Mouse (Mus musculus) gastrocnemius, postnatal 25 days (tissue): ENCODE results near the gene Fam169b. TPM values are rescaled to one million over a fixed set of nuclear protein-coding genes. Genes with fewer than 3 reads are reported as not detected.

Experiments
- DNase-seq: peaks from one replicate; pipeline ENCODE4 v3.0.0; 2022
- total RNA-seq, 2 experiments: library from RNA; stranded (reverse); gene quantifications; 1 replicate in 1 of 2; 2 replicates in 1 of 2; pipeline ENCODE4 v1.2.3; 2021

Fam169b gene
- total RNA-seq, 2 experiments from 2014 or later = 0.18 TPM; not detected in 1

DNA sequence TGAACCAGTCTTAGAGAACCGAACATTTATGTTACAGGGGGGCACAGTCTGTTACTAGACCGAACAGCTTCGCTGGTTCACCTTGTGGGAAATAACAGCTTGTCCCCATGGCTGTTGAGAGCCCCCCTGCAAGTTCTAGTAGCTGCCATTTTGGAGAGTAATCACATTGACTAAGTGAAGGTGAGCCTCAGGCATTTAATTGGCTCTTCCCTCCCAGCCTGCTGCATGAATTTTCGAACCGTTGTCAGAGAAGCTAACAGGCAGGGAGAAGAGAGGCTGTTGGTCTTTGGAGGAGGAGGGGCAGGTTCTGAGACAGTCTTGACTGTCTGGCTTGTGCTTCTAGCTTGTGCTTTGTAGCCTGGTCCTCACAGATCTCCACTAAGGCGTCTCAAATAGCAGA is 45.3 kb downstream of the Fam169b start:
- DNase-seq = no peak

DNA sequence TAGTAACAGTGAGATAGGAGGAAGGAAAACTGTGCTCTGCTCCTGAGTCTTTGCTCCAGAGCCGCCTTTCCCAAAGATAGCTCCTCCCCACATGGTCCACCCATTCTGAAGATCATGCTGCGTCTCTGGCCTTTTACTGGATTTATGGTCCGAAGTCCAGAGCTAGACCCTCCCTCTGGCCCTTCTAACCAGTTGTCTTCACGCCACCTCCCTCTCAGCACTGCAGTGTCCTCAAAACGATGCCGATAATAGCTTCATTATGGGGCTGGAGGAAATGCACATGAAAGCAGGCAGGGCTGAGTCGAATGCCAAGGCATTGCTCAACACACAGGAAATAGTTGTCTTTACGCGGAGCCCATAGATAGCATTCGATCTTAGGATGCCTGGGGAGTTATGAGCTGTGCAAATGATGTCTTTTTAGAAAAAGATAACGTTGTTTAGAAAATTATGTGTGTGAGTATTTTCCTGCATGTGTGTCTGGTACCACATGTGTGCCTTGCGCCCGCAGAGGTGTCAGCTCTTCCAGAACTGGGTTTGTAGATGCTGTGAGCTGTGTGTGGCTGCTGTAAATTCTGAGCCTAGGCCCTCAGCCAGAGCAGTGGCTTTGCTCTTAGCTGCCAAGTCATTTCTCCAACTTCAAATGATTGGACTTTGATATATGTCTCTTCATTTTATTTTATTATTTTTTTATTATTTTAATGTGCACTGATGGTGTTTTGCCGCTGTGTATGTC is 46.6 kb downstream of the Fam169b start:
- peak; percentile 43 for DNase-seq

DNA sequence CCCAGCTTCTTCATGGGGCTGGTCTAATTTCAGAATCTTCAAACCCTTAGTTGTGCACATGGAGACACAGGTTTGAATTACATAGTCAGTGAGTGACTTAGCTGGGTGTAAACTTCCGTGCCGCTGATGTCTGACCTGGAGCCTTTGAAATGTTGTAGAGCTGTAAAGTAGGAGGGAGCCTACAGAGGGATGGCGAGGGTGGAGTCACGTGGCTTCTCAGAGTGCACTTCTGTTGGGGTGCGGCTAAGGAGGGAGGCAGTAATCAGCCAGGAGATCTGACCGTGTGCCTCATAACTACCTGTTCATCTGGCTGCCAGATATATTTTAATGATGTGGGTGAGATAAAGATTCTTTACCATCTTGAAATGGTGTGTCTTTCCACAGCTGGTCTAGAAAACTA is 49.4 kb downstream of the Fam169b start:
- no peak for DNase-seq

DNA sequence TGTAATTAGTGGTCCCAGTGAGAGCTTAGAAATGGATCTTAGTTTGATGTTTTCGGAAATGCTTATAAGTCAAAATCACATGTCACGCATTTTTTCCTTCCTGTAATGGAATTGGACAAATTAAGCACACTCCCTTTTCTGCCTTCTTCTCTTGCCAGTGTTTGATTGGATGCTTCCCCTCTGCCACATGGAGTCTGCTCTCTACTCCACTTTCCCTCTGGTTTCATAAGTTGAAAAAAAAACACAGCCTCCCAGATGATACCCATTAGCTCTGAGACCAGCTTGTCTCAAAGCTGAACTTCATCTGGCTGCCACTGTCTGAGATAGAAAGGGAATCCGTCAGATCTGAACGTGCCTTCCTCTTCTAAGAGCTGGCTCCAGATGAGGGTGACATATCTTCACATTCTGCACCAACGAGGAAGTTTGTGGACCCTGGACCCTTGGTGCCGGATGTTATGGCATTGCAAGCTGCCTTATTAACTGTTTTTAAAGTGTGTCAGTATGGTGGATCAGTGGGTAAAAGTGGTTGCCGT is 52.6 kb downstream of the Fam169b start:
- no peak for DNase-seq

DNA sequence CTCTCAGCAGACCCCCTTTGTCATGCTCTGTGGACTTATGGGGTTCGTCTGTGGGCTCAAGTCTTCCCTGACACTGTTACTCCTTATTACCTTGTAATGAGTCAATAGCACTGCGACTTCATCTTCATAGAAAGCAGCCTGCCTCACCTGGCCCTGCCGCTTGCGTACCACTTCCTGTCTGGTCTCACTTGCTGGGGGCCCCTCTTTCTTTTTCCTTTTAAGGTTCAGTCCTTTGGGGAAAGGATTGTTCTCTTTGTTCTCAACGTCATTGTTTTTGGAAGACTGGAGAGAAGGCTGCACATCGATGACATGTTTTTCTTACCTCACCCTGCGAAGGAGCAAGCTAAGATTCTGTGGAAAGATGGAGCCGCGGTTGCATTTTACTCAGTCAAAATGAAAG is 55.4 kb downstream of the Fam169b start:
- DNase-seq = no peak

DNA sequence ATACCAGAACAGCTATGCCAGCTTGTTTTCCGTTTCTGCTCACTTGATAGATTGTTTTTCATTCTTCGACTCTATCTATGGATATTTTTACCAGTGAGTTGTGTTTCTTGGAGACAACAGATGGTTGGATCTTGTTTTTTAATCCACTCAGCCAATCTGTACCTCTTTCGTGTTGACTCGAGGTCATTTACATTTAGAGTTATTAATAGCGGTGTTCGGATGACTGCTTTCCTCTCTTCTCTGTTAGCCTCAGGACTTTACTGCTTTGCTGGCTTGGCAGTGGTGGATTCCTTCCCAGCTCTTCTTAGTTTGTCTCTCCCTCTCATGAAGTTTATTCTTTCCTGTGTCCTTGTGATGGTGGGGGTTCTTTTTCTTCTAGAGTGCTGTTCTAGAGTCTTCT is 59.2 kb downstream of the Fam169b start:
- DNase-seq = no peak

DNA sequence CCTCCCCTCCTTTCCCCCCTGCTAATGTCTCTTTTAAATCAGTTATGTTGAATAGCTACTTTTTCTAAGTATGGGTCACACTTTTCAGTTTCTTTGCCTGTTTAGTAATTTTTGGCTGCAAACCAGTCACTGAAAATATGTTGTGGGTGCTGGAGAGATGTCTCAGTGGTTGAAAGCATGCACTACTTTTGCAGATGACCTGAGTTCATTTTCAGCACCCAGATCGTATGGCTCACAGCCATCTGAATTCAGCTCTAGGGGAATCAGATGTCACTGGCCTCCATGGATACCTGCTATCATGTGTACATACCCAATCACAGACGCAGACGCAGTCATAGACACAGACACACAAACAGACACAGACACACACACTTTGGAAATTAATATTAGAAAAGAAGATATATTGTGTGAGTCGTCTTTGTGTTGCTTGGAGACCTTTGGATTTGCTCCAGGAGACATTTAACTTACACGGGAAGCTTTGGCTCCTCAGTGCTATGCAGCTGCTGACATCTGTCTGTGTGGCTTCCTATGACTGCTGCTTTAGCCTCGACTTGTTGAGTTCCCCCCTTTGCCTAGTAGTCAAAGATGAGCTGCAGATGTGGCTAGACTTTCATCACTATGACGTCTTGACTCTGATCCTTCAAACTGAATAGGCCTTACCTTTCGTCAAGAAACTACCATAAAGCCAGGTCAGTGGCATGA is 63.6 kb downstream of the Fam169b start:
- DNase-seq = no peak

DNA sequence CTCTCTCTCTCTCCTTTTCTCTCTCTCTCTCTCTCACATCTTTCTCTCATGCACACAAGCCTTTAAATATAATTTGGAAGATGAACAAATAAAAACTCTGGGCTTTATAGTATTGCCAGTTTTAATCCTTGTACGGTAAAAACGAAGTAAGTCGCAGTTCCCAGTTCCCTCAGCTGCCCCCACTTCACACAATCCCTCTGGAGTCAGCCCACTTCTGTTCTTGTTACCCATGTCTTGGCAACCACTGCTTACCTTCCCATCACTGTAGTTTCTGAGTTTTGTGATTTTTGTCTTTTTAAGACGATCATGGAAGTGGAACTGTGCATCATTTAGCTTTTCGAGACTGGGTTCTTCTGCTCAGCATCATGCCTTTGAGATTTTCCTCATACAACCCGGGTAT is 65.0 kb downstream of the Fam169b start:
- DNase-seq = no peak

DNA sequence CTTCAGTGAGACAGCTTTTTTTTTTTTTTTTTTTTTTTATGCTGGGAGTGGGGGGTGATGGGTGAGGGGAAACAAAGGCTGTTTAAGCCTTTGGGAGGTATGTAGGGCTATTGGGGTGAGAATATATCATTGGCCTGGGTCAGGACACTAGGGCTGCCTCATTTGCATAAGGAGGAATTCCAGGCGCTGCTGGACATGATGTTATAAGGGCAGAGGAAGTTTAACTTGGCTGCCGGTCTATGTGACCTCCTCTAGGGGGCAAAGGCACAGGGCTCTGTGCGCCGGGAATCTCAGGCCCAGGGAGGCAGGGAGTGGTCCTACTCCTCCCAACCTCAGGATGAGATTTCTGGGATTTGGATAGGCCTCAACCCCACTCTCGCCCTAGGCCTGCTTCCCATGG is 70.9 kb downstream of the Fam169b start:
- DNase-seq = no peak

DNA sequence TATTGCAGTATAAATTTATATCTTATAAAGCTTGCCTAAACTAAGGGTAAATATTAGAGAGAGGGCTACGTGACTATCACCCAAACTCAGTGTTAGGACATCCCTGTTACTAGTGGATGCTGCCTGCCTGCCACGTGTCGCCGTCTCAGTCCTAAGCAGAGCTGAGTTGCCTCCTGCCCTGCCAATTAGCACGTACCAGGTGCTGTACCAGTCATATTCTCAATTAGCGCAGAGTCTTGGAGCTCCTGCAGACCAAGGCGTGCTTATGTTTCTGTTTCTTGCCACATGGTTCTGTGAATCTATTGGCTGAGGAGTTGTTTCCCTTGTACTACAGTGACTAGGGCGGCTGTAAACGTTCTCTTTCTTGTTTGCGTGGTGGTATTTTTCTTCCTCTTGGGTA is 72.3 kb downstream of the Fam169b start:
- DNase-seq = no peak

DNA sequence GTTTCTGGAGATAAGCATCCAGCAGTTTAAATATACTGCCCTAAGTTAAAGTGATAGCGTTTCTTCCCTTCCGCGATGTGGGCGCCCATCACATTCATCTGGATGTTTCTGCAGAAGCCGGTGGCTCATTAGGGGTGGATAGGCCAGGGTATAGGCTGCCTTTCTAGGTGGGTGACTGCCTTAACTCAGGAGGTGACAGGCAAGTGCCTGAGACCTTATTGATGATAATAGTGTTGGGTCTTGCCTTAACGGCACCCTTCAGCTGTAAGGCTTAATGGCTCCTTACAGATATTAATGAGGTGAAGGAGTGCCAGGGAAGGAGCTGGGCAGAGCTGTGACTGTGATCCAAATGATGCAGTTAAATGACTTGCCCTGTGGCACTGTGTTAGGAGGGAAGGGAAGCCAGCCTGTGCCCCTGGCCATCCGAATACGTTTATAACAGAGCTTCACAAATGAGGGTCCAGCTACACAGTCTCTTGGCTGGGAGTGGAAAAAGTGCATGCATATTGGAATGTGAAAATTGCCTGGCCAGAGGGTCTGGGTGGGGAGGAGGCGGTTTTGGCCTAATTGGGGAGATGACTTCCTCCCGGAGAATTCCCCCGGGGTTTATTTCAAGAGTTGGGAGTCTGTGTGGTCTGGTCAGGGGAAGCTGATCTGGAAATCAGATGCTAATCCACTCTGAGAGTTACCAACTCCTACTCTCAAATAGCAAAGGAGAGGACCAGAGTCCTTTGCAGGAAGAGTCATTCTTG is 81.9 kb downstream of the Fam169b start:
- DNase-seq = no peak

DNA sequence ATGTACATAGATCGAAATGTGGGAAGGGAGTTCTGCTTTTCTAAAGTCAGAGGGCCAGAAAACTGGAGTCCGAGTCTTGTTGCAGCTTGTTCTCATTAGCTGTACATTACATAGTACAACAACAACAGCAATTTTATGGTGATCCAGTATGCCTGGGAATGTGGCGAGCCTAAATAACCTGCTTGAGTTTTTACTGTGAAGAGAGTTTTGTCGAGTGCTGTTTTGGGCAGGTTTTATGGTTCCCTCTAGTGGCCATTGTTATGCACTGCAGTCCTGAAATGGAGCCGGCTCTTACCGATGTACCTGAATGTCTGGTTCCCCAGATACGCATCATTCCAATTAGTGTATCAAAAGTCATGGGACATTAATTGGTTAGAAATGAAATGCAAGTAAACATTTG is 83.8 kb downstream of the Fam169b start:
- no peak for DNase-seq

DNA sequence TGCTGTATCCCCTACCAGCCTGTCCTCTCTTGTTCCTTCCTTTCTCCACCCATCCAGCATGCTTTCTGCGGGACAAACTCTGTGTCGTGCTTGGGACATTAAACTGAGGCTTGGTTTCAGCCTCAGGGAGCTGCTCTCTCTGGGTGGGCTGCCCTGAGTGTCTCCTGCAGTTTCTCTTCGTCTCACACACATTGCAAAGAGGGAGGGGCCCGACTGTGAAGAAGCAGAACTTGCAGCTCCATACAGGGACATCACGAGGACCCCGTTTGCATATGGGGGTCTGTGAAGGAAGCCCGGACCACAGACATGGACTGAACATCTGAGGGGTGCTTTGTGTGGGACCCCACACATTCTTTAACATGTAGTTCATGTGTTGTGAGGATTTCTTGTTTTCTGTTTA is 89.0 kb downstream of the Fam169b start:
- no peak for DNase-seq

DNA sequence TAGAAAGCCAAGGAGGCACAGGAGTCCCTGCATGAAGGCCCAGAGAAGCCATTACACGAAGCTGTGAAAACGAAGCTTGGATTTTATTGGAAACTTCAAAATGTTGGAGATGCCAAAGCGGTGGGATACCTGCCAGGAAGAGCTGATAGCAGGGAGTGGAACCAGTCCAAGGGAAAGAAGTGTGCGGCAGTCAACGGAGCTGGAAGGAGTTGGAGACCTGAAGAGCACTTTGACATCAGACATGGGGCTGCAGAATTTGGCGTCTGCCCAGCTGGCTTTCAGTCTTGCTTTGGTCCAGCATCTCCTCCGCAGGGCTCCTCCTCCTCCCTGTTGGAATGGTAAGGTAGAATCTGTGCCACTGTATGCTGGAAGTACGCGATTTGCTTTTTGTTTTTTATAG is 92.1 kb downstream of the Fam169b start:
- DNase-seq = no peak

DNA sequence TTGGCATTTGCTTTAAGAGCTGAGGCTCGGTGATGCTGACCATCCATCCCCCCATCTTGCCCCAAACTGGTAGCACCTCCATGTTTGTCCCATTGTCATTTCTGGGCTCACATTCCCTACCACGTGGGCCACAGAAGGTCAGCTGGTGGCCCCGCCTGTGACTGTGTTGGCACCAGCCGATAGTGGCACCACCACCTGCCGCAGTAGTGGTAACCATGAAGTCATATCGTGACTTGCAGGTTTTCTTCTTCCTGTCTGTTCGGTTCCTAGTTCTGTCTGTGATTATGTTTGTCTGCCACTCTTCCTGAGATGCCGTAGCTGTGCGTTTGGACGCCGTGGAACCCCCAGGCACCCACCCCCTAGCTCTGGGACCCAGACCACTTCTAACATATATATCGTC is 95.3 kb downstream of the Fam169b start:
- DNase-seq = no peak

DNA sequence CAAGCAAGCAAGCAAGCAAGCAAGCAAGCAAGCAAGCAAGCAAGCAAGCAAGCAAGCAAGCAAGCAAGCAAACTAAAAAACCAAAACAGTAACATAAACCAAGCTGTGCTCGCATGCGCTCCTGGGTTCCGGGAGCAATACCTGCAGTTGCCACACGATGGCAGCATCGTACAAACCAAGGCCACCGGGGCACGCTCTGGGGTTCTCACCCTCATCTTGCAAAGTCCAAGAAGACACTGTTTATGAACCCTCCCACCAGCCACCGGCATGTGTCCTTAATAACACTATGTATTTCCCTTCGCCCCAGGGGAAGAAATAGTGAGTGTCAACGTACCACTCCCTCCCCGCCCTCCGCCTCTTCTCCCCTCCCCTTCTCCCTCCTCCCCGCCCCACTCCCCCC is 96.1 kb downstream of the Fam169b start:
- DNase-seq = peak; percentile 41

DNA sequence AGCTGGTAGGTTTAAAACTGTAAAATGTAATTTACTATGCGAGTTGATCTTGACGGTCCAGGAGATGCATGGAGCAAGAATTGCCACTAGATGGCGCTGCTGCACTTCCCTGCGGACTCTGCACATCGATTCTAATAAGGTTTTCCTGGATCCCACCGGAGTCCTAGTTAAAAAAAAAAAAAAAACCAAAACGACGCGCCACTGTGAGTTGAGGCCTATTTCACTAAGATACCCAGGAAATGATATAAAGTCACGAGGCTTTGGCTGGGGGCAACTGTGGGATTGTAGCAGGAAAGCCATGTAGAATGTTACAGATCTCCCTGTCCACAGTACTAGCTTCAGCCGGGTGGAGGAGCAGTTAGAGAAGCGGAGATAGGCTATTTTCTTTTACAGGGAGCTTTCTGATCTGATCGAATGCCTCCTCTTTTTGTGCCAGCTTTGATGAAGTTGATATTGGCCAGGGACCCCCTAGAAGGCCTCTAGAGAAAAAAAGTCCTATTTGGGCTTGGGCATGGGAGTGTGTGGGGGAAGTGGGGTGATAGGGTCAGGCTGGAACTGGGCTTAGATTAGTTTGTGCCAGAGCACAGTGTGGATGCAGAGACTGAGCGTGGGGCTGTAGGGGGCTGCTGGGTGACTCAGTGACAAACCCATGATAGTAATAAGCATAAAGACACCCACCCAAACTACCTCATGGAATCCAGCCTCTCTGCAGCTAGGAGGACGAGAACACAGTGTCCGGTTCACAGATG is 100.6 kb downstream of the Fam169b start:
- no peak for DNase-seq

DNA sequence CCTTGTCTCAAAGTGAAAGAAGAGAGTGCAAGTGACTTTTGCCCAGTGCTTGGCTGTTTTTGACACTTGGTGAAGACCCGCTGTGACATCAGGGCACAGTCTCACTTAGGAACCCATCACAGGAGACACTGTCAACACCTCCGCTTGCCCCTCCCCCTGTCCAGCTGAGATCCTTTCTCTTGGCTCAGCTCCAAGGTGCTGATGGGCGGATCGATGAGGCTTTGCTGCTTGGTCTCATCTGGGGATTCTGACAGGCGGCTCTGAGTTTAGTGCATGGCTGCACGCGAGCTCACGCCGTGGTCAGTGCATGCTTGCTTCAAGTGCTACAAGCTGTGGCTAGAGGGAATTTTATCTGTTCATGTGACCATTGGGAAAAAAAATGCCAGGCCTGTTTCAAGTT is 108.5 kb downstream of the Fam169b start:
- DNase-seq = no peak

DNA sequence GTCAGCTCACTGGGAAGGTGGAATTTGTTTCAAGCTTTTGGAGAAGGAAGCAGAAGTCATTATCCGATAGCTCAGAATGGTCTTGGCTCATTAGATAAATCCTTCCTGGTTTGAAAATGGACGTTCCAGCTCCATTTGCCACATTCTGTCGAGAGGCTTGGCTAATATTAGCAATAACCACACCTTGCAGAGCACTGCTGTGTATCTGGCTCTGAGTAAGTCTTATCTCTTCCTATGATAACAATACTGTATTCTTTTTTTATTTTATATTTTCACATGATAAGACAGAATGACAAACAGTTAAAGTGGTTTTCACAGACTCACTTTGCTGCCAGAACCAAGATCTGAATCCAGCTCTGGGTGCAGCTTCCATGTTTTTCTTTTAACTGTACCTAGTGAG is 113.1 kb downstream of the Fam169b start:
- no peak for DNase-seq

DNA sequence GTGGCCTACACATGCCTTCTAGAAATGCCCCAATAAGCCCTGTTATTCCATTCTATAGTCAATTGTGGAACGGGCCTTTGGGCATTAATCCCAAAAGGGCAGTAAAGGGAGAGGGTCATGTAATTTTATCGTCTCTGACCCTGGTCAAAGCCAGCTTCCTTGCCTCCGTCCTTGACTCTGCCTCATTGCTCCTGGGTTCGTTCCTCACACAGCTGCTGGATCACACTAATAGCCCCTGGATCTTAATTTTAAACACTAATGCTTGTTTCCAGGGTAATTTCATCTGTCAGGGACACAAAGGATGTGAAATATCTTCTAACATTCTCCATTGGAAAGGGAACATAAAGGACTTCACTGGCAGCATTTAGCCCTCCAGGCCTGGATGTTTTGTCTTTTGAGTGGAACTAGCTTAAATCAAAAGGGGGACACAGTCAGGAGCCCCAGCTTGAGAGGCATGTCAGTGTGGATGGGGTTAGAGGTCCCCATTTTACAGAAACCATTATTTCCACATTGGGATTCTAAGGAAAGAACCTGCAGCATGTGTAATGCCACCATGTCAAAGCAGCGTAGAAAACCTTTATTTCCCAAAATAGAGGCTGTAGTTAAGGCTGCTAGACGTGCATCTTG is 122.2 kb downstream of the Fam169b start:
- DNase-seq = no peak

DNA sequence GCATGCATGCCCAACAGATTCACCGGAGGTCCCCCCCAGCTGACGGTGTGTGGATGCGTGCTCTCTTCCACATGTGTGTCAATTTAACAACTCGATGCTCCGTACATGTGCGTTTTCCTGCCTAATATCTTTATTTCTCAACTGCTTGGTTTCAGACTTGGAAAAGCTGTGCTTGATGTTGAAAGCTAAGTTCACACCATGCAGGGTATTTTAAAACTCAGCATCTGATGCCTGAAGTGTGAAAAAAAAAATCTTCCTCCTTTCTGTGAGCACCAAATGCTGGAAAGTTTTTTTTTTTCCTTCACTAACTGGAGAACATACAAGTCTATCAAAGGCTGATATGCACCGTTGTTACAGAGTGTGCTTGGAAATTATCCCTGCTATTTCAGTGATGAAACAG is 126.9 kb downstream of the Fam169b start:
- no peak for DNase-seq

DNA sequence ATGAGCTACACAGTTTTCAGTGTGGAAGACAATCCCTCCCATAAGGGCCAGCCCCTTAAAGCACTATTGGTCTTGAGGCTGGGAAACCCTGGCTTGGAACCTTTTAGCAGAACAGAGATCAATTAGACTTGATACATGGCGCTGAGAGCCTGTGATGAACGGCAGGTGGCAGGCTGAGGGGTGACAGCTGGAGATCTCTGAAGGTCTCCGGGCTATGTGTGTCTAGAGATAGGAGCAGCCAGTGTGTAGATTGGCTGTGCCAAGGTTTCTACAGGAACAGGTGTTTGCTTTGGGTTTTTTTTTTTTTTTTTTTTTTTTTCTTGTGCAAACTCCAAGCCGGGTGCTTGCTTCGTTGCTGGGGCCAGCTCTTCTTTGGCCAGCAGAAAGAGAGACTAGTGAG is 135.0 kb downstream of the Fam169b start:
- DNase-seq = no peak
